Mouse (Mus musculus): ENCODE results near the gene Ltb4r2.

- TF ChIP-seq TAL1 (IDR thresholded peaks at IDR 0.05; ENCODE audit: low read length) (no peak), GATA1 (IDR thresholded peaks at IDR 0.05; ENCODE audit: low read length) (no peak)
Measured at GRCm38 (mm10) chr14:55765696-55766095, 4.5 kb downstream of the Ltb4r2 start, which contains the start of gene Ltb4r1.
